Mouse (Mus musculus) bone marrow, adult 2 months (tissue): ENCODE data around the gene Galp.

Source experiments
- CTCF ChIP-seq: fragments of 200-500 bp; IDR thresholded peaks from 2 replicates; pipeline ENCODE4 v1.5.1; 2011; ENCODE audit warnings: low read length, control low read depth; ENCODE audit not compliant: control insufficient read depth, insufficient read depth
- POLR2A ChIP-seq: fragments of 200-500 bp; IDR thresholded peaks from 2 replicates; pipeline ENCODE4 v1.6.1; 2011; ENCODE audit warnings: low read depth, mild to moderate bottlenecking, control low read depth, low read length, borderline replicate concordance; ENCODE audit not compliant: control insufficient read depth

DNA sequence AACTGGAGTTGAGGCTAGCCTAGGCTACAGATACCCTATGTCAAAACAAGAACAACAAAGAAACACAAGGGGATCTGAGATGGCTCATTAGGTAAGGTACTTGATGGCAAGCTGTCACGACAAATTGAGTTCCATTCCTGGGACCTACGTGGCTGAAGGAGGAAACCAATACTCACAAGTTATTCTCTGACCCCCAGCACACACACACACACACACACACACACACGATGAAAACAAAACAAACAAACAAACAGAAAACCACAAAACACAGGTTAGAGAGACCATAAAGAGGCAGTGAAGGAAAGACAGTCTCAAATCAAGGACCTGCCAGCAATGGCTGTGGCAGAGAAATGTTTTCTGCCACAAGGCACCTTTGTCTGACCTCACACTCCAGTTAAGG lies at the start of gene Galp:
- TF ChIP-seq POLR2A (no peak), CTCF (no peak)
